Mouse (Mus musculus): ENCODE measurements around the gene Gm28374.
"Not testable (repeated sequence)": the region's sequence is repeated elsewhere in the genome, so short reads cannot be mapped to it uniquely, and the experiment has no call there.

Gm28374 gene

GRCm38 (mm10) chr19:6082156-6082555 is at the start of gene Gm28374:
TSS of gene Gm28374 (minus strand) at chr19:6082256.
- DNase-seq (ENCODE audit: extremely low read depth, low read depth) = no peak

GRCm38 (mm10) chr19:6130414-6131128 is 48.5 kb upstream of the Gm28374 start:
- DNase-seq (ENCODE audit: extremely low read depth, low read depth) = not testable (repeated sequence)

- peak; percentile 96 for DNase-seq (ENCODE audit: extremely low read depth, low read depth)
These were observed 45.8 kb upstream of the Gm28374 start, which contains the start of gene Snx15 for GRCm38 (mm10) chr19:6127760-6128341. TSS of gene Snx15 (minus strand) at chr19:6128304.

- no peak for DNase-seq (ENCODE audit: extremely low read depth, low read depth)
These were observed 44.9 kb upstream of the Gm28374 start for GRCm38 (mm10) chr19:6126789-6127580.

GRCm38 (mm10) chr19:6126289-6126688 is 44.2 kb upstream of the Gm28374 start:
- DNase-seq (ENCODE audit: extremely low read depth, low read depth) = peak; percentile 62

DNA sequence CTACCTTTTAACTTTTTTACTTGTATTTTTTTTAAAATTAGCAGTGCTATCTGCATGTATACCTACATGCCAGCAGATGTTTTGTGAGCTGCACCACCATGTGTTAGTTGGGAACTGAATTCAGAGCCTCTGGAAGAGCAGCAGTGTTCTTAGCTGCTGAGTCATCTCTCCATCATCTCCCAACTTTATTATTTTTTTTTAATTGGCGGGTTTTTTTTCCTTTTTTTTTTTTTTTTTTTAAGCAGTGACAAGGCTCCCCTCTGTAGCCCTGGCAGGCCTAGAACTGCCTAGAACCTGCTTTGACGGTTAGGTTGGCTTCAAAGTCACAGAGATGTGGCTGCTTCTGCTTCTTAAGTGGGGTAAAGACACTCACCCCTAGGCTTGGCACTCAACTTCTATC is 42.8 kb upstream of the Gm28374 start:
- DNase-seq (ENCODE audit: extremely low read depth, low read depth) = no peak

- no peak for DNase-seq (ENCODE audit: extremely low read depth, low read depth)
These were observed 41.3 kb upstream of the Gm28374 start for GRCm38 (mm10) chr19:6123330-6123729.

GRCm38 (mm10) chr19:6121761-6122160 is 39.7 kb upstream of the Gm28374 start:
- no peak for DNase-seq (ENCODE audit: extremely low read depth, low read depth)

- no peak for DNase-seq (ENCODE audit: extremely low read depth, low read depth)
These were observed 36.7 kb upstream of the Gm28374 start for GRCm38 (mm10) chr19:6118677-6119185.

DNA sequence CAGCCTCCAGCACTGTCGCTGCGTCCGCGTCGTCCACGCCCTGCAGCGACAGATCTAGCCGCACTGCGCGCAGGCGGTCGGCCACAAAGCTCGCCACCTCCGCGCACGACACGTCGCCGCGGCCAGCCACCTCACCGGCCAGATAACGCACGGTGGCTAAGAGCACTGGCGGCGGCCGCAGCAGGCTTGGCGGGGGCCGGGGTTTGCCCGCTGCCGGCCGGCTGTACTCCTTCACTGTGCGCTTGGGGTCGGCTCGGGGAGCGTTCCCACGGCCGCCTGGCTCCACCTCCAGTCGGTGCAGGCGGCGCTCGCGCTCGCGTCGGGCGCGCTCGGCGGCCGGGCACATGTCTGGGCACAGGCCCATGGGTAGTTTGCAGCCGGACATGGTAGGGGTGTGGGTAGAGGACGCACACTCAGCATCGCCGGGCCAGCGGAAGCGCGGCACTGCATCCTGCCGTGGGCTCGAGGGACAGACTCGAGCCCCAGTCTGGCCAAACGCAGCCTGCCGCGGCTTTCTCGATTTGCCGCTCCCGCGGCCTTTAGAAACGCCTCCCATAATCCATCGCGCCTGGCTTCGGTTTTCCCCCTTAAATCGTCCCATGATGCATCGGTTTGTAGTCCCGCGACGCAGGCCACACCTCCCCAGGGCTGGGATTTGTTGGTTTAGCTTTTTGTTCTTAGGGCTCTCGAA is 36.1 kb upstream of the Gm28374 start, which contains the start of gene Sac3d1:
TSS of gene Sac3d1 (minus strand) at position 665 of the 691 bp plus-strand sequence.
- DNase-seq (ENCODE audit: extremely low read depth, low read depth) = peak; percentile 94

DNA sequence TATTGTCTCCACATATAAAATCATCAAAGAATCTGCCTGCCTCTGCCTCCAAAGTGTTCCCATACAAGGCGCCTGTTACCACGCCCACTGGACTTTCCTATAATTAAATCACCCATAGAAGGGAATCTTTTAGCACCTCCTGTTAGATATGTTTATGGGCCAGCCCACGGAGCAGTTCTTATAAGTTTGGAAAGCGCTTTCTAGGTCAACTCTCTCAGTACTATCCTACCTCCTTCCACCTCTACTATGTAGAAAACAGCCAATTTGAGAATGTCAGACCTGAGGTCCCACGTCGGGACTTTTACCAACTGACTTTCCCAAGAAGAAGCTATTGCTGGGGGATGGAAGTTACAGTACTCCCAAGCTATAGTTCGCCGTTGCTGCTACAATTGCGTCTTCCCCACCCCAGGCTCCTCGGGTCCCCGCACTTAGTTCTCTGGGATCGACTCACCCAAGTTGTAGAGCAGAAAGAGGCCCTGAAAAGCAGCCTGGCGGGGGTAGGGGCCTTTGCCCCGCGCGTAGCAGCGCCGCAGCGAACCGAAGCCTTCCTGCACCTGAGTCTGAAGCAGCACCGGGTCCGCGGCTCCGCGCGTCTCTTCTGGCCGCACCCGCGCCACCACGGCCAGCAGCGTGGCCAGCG is 35.4 kb upstream of the Gm28374 start:
- DNase-seq (ENCODE audit: extremely low read depth, low read depth) = peak; percentile 35

DNA sequence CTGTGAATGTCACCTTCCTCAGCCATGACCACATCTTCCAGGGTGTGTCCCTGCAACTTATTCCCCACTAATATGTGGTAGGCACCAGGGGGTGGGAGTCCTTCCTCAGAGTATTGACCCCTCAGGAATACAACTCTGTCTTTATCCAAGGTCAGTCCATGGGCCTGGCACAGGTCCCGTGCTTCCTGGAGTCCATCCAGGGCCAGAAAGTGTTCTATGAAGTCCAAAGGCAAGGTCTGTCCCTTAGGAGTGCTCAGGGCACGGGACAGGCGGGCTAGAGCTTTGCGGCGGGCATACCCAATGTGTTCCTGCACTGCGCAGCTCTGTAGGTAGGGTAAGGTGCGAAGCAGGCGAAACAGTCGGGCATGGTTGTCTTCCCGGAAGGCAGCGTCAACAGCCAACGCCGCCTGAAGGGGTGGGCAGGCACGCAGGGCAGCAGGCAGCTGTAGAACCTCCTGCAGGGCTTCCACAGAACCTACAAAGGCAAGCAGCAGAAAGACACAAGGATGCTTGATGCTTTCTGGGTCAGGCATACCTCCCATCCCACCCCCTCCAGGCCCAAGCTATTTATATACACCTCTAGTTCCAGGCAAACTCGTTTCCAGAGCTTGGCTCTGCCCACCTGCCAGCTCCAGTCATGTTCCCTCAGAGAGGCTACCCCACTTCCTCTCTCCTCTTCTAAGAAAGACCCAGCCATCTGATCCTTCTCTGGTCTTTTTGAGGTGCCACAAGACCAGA is 34.2 kb upstream of the Gm28374 start:
- DNase-seq (ENCODE audit: extremely low read depth, low read depth) = no peak

- no peak for DNase-seq (ENCODE audit: extremely low read depth, low read depth)
These were observed 31.1 kb upstream of the Gm28374 start for GRCm38 (mm10) chr19:6113116-6113515.

DNA sequence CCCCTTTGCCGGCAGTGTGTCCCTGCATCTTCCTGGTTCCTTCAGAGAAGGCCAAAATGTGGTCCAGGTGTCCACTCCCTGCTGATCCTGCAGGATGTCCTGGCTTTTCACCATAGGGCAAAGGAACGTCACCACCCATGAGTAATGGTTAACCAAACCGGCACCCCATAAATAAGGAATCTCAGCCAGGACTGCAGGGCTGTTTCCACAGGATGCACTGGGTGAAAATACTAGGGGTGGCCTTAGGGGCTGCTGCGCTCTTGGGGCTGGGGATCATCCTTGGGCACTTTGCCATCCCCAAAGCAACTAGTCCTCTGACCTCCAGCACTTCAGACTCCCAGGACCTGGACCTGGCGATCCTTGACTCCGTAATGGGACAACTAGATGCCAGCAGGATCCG is 23.5 kb upstream of the Gm28374 start, which contains the start of gene Naaladl1:
TSS of gene Naaladl1 (plus strand) at position 197 of the 400 bp plus-strand sequence.
- DNase-seq (ENCODE audit: extremely low read depth, low read depth) = no peak

DNA sequence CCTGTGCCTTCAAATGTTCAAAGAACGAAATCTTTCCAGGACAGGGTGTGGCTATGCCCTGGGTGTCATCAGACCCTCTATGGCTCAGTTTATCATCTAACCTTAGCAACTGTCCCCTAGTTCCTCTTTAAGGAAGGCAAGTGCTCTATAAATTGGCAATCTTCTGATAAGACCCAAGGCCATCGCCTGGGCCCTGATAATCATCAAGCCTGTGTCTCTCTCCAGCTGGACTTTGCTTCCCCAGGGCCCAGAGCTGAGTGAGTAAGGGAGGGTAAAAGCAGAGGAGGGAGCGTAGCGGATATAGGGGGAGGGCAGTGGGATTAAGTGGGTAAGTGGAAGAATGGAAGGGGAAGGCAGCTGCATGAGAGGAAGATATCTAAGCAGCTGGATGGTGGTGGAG is 22.4 kb upstream of the Gm28374 start:
- DNase-seq (ENCODE audit: extremely low read depth, low read depth) = peak; percentile 72

DNA sequence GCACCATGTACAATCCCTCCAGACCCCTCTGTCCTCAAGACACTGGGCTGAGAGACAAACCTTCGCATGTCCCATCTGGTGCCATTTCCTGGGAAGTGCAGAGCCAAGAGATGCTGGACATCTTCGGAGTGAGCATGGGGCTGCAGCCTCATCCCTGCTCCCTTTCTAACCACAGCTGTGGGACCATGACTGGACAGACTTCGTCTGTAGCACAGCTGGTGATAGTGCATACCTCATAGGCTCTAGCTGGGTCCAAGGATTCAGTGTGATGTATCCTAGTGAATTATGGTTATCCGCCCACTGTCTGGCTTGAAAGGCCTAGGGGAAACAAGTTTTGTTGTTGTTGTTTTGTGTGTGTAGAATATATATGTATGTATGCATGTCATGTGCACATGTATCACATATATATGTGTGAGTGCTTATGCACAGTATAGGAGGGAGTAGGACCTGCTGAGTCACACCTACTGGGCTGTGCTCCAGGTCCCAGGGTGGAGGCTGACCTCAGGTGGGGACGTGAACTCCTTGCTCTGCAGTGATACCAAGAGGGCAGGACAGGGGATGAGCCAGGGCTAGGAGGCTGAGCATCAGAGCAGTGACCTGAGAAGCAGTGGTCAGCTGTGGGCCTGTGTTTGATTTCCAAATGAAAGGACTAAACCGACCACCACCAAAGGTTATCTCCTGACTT is 20.3 kb upstream of the Gm28374 start:
- DNase-seq (ENCODE audit: extremely low read depth, low read depth) = no peak

DNA sequence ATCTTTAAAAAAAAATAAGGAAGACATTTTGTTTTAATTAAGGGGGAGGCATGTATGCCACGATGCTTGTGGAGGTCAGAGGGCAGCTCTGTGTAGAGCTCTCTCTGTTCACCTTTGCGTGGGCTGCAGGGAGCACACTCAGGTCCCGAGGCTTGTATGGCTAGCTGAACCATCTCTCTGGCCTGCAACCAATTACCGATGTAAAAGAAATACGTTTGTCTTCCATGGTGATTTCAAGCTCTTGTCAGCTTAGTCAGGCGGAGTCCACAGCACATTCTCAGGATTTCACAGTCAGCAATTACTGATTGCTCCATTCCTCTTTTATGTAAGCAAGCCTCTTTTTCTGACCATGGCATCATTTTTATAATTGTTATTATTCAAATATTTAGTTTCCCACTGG is 19.1 kb upstream of the Gm28374 start:
- no peak for DNase-seq (ENCODE audit: extremely low read depth, low read depth)

GRCm38 (mm10) chr19:6097847-6098246 is 15.8 kb upstream of the Gm28374 start:
- no peak for DNase-seq (ENCODE audit: extremely low read depth, low read depth)

GRCm38 (mm10) chr19:6094119-6094518 is 12.1 kb upstream of the Gm28374 start, which contains the start of gene AC131692.1:
TSS of gene AC131692.1 (plus strand) at chr19:6094419.
- no peak for DNase-seq (ENCODE audit: extremely low read depth, low read depth)

Data from MEL-GATA-1-ER (cell line).